Mouse (Mus musculus) hindbrain, embryonic 13.5 days (tissue): ENCODE data around the gene Shf. TPM values are rescaled to one million over a fixed set of nuclear protein-coding genes. Genes with fewer than 3 reads are reported as not detected.
"Not testable (repeated sequence)": the region's sequence is repeated elsewhere in the genome, so short reads cannot be mapped to it uniquely, and the experiment has no call there.

Experiments used
- ATAC-seq: fragments of 200-750 bp; cut with Nextera tagmentation; 2 replicates; pipeline ENCODE4 v1.8.0; 2017; ENCODE audit warnings: moderate TSS enrichment; ENCODE audit not compliant: low FRiP score
- H3K27ac ChIP-seq: fragments of 300-500 bp; sonication (generic); 2 replicates; pipeline ENCODE4 v1.5.1; 2015; ENCODE audit warnings: inconsistent platforms, mild to moderate bottlenecking, moderate library complexity
- H3K27me3 ChIP-seq: fragments of 300-500 bp; sonication (generic); 2 replicates; pipeline ENCODE4 v1.6.1; 2015; ENCODE audit warnings: mild to moderate bottlenecking, inconsistent platforms
- H3K36me3 ChIP-seq: fragments of 300-500 bp; sonication (generic); 2 replicates; pipeline ENCODE4 v1.6.1; 2015; ENCODE audit warnings: mild to moderate bottlenecking, inconsistent platforms
- H3K4me1 ChIP-seq: fragments of 300-500 bp; sonication (generic); replicated peaks from 2 replicates; pipeline ENCODE4 v1.6.1; 2015; ENCODE audit warnings: inconsistent platforms
- H3K4me2 ChIP-seq: fragments of 300-500 bp; sonication (generic); 2 replicates; pipeline ENCODE4 v1.6.1; 2015; ENCODE audit warnings: inconsistent platforms, mild to moderate bottlenecking, moderate library complexity
- H3K4me3 ChIP-seq: fragments of 300-500 bp; sonication (generic); 2 replicates; pipeline ENCODE4 v1.5.1; 2015; ENCODE audit warnings: mild to moderate bottlenecking, inconsistent platforms
- H3K9ac ChIP-seq: fragments of 300-500 bp; sonication (generic); 2 replicates; pipeline ENCODE4 v1.6.1; 2015; ENCODE audit warnings: mild to moderate bottlenecking, inconsistent platforms
- H3K9me3 ChIP-seq: fragments of 300-500 bp; sonication (generic); 2 replicates; pipeline ENCODE4 v1.6.1; 2016; ENCODE audit warnings: inconsistent platforms
- WGBS: fragments of 180-500 bp; shearing (Covaris S2); methylation state at CpG from one replicate; pipeline ENCODE4 v1.1.7; 2015; 5-methylcytosine and 5-hydroxymethylcytosine counted together
- polyA plus RNA-seq: library from polyadenylated mRNA; unstranded; fragments of >200 nt; fragmentation: Nextera tagmentation; extraction: Ambion mirVana; gene quantifications from 2 replicates; pipeline ENCODE4 v1.2.1, GENCODE M21; 2015

The Shf gene
- polyA plus RNA-seq, 1 experiment from 2014 or later = 13.5 TPM

GRCm38 (mm10) chr2:122334170-122334569 is 34.8 kb downstream of the Shf start:
- 0 out of 2 replicates have a peak, but pooled peaks cover 3% of the 10 kb centered on the region for H3K27me3 ChIP-seq
- no peak overlapping the region for H3K4me3 ChIP-seq
- no peak overlapping the region for H3K9ac ChIP-seq
- 60% methylated on average over 3 of the region's 3 CpGs for WGBS
- no peak overlapping the region for H3K27ac ChIP-seq
- no peaks in the 10 kb centered on the region for H3K4me1 ChIP-seq
- ATAC-seq = no peak
- no peaks in the 10 kb centered on the region for H3K36me3 ChIP-seq
- H3K9me3 ChIP-seq = no peaks in the 10 kb centered on the region
- H3K4me2 ChIP-seq = no peak overlapping the region

- Histone ChIP-seq H3K4me3 (no peak overlapping the region), H3K4me2 (no peak overlapping the region), H3K4me1 (no peaks in the 10 kb centered on the region), H3K9me3 (no peaks in the 10 kb centered on the region), H3K9ac (no peak overlapping the region), H3K27me3 (no peaks in the 10 kb centered on the region), H3K36me3 (no peaks in the 10 kb centered on the region), H3K27ac (no peak overlapping the region)
- no peak for ATAC-seq
- 94% methylated on average over 3 of the region's 3 CpGs for WGBS
Observed at GRCm38 (mm10) chr2:122332222-122332621, 36.7 kb downstream of the Shf start.

- not testable (repeated sequence) for H3K27ac ChIP-seq, H3K9me3 ChIP-seq, H3K4me3 ChIP-seq, ATAC-seq, H3K27me3 ChIP-seq, H3K4me1 ChIP-seq, H3K4me2 ChIP-seq, H3K9ac ChIP-seq, H3K36me3 ChIP-seq
- 82% methylated on average over 6 of the region's 6 CpGs for whole genome bisulfite sequencing
Observed at GRCm38 (mm10) chr2:122330317-122330716, 38.6 kb downstream of the Shf start.

- 80% methylated on average over 3 of the region's 3 CpGs for WGBS
- Histone ChIP-seq H3K4me2 (no peak overlapping the region), H3K4me3 (no peak overlapping the region), H3K36me3 (no peaks in the 10 kb centered on the region), H3K27me3 (no peaks in the 10 kb centered on the region), H3K9me3 (no peaks in the 10 kb centered on the region), H3K4me1 (no peaks in the 10 kb centered on the region), H3K9ac (no peak overlapping the region), H3K27ac (no peak overlapping the region)
- ATAC-seq = no peak
Observed at GRCm38 (mm10) chr2:122327986-122328385, 41.0 kb downstream of the Shf start.

- no peak overlapping the region for H3K27ac ChIP-seq
- H3K9ac ChIP-seq = no peak overlapping the region
- H3K36me3 ChIP-seq = no peaks in the 10 kb centered on the region
- no peaks in the 10 kb centered on the region for H3K27me3 ChIP-seq
- H3K4me2 ChIP-seq = no peak overlapping the region
- ATAC-seq = no peak
- H3K9me3 ChIP-seq = no peaks in the 10 kb centered on the region
- no peaks in the 10 kb centered on the region for H3K4me1 ChIP-seq
- no peak overlapping the region for H3K4me3 ChIP-seq
- WGBS = 73% methylated on average over 2 of the region's 2 CpGs
Observed at GRCm38 (mm10) chr2:122325361-122325760, 43.6 kb downstream of the Shf start.

GRCm38 (mm10) chr2:122324586-122324985 is 44.4 kb downstream of the Shf start:
- H3K4me1 ChIP-seq = no peaks in the 10 kb centered on the region
- WGBS = 81% methylated on average over 3 of the region's 3 CpGs
- no peak overlapping the region for H3K4me3 ChIP-seq
- no peak for ATAC-seq
- H3K36me3 ChIP-seq = no peaks in the 10 kb centered on the region
- H3K9ac ChIP-seq = no peak overlapping the region
- no peak overlapping the region for H3K27ac ChIP-seq
- no peaks in the 10 kb centered on the region for H3K9me3 ChIP-seq
- no peak overlapping the region for H3K4me2 ChIP-seq
- no peaks in the 10 kb centered on the region for H3K27me3 ChIP-seq

GRCm38 (mm10) chr2:122323960-122324359 is 45.0 kb downstream of the Shf start:
- 69% methylated on average over 3 of the region's 3 CpGs for WGBS
- Histone ChIP-seq H3K9me3 (no peaks in the 10 kb centered on the region), H3K9ac (no peak overlapping the region), H3K4me2 (no peak overlapping the region), H3K36me3 (no peaks in the 10 kb centered on the region), H3K4me1 (no peaks in the 10 kb centered on the region), H3K4me3 (no peak overlapping the region), H3K27ac (no peak overlapping the region), H3K27me3 (0 out of 2 replicates have a peak, but pooled peaks cover under 1% of the 10 kb centered on the region)
- ATAC-seq = no peak

- H3K4me1 ChIP-seq = peaks cover 8% of the 10 kb centered on the region
- H3K9ac ChIP-seq = no peak overlapping the region
- no peaks in the 10 kb centered on the region for H3K36me3 ChIP-seq
- WGBS = 78% methylated on average over 4 of the region's 4 CpGs
- H3K4me2 ChIP-seq = no peak overlapping the region
- no peak for ATAC-seq
- H3K27ac ChIP-seq = no peak overlapping the region
- H3K4me3 ChIP-seq = no peak overlapping the region
- peaks cover 42% of the 10 kb centered on the region for H3K27me3 ChIP-seq
- no peaks in the 10 kb centered on the region for H3K9me3 ChIP-seq
Observed at GRCm38 (mm10) chr2:122317384-122317783, 51.6 kb downstream of the Shf start.

- Histone ChIP-seq H3K9ac (no peak within 1 kb of the TSS), H3K4me1 (peaks cover 8% of the 10 kb centered on the region), H3K36me3 (no peaks in the 10 kb centered on the region), H3K9me3 (no peaks in the 10 kb centered on the region), H3K27ac (no peak within 1 kb of the TSS), H3K4me3 (no peak within 1 kb of the TSS), H3K4me2 (no peak within 1 kb of the TSS), H3K27me3 (peaks cover 48% of the 10 kb centered on the region)
- 84% methylated on average over 7 of the region's 7 CpGs for WGBS
- ATAC-seq = no peak
Observed at GRCm38 (mm10) chr2:122315372-122315771, 53.6 kb downstream of the Shf start, which contains the start of gene Duox1. Duox1 (plus strand) TSS chr2:122315672.

GRCm38 (mm10) chr2:122313536-122313935 is 55.4 kb downstream of the Shf start, which contains the start of gene Duoxa1:
Duoxa1 (minus strand) TSS chr2:122313730.
- no peaks in the 10 kb centered on the region for H3K36me3 ChIP-seq
- ATAC-seq = peak; percentile 33; the same call in 1 of the 2 replicates
- 2% methylated on average over 24 of the region's 24 CpGs for WGBS

GRCm38 (mm10) chr2:122312722-122313417 is 56.1 kb downstream of the Shf start:
- H3K9me3 ChIP-seq = no peaks in the 10 kb centered on the region
- H3K9ac ChIP-seq = no peak overlapping the region
- ATAC-seq = 0 out of 2 replicates have a peak, but pooled peaks have one; percentile 4
- H3K27me3 ChIP-seq = peaks cover 53% of the 10 kb centered on the region
- H3K4me3 ChIP-seq = peak overlapping the region; percentile 10
- peak overlapping the region; percentile 43 for H3K4me2 ChIP-seq
- 5% methylated on average over 27 of the region's 27 CpGs for WGBS
- H3K36me3 ChIP-seq = no peaks in the 10 kb centered on the region
- peaks cover 8% of the 10 kb centered on the region for H3K4me1 ChIP-seq
- no peak overlapping the region for H3K27ac ChIP-seq

More at GRCm38 (mm10) chr2:122313536-122313935, 55.4 kb downstream of the Shf start, which contains the start of gene Duoxa1:
- Histone ChIP-seq H3K4me3 (peak within 1 kb of the TSS; percentile 10), H3K4me2 (peak within 1 kb of the TSS; percentile 43), H3K27ac (no peak within 1 kb of the TSS), H3K9me3 (no peaks in the 10 kb centered on the region), H3K9ac (no peak within 1 kb of the TSS), H3K27me3 (peaks cover 53% of the 10 kb centered on the region), H3K4me1 (peaks cover 8% of the 10 kb centered on the region)

GRCm38 (mm10) chr2:122311561-122311960 is 57.4 kb downstream of the Shf start:
- Histone ChIP-seq H3K9ac (no peak overlapping the region), H3K4me1 (peaks cover 8% of the 10 kb centered on the region), H3K27me3 (peaks cover 65% of the 10 kb centered on the region), H3K4me3 (no peak overlapping the region), H3K4me2 (no peak overlapping the region), H3K27ac (no peak overlapping the region), H3K9me3 (no peaks in the 10 kb centered on the region), H3K36me3 (no peaks in the 10 kb centered on the region)
- 39% methylated on average over 2 of the region's 2 CpGs for WGBS
- ATAC-seq = 0 out of 2 replicates have a peak, but pooled peaks have one; percentile 9

- H3K9me3 ChIP-seq = no peaks in the 10 kb centered on the region
- 26% methylated on average over 3 of the region's 3 CpGs for WGBS
- H3K4me2 ChIP-seq = no peak overlapping the region
- H3K4me1 ChIP-seq = peaks cover 8% of the 10 kb centered on the region
- no peak overlapping the region for H3K9ac ChIP-seq
- H3K36me3 ChIP-seq = no peaks in the 10 kb centered on the region
- H3K27me3 ChIP-seq = peaks cover 69% of the 10 kb centered on the region
- no peak overlapping the region for H3K27ac ChIP-seq
- ATAC-seq = no peak
- H3K4me3 ChIP-seq = no peak overlapping the region
Observed at GRCm38 (mm10) chr2:122309647-122310046, 59.3 kb downstream of the Shf start.
